Mouse (Mus musculus) Patski (cell line): ENCODE measurements around the gene Cd300lb. TPM values are rescaled to one million over a fixed set of nuclear protein-coding genes. Genes with fewer than 3 reads are reported as not detected.

Experiments
- ATAC-seq: fragments of 100-300 bp; one replicate; pipeline ENCODE4 v1.8.0; 2021
- CTCF ChIA-PET: fragments of 350-600 bp; sonication (Branson Sonifier 250); formaldehyde crosslinking; loops from one replicate; lab custom pipeline; 2022; ENCODE audit warnings: inconsistent platforms; lab: Charles Lee
- POLR2A ChIA-PET: fragments of 350-600 bp; sonication (Branson Sonifier 250); formaldehyde crosslinking; loops from one replicate; lab custom pipeline; 2022; ENCODE audit warnings: antibody characterized with exemption, inconsistent platforms; lab: Charles Lee
- DNase-seq: peaks from one replicate; pipeline ENCODE4 v3.0.0-alpha.2; 2011; ENCODE audit warnings: low read depth, low spot score
- H3K27me3 ChIP-seq: fragments of 371-371 bp; one replicate; pipeline ENCODE4 v1.5.1; 2021
- CTCF ChIP-seq: fragments of 100-300 bp; IDR thresholded peaks from one replicate; pipeline ENCODE4 v1.5.1; 2021
- in situ Hi-C: fragments of 300-500 bp; cut with MboI; formaldehyde crosslinking; loops from 3 replicates; pipeline ENCODE4 v1.11.1; 2018; ENCODE audit warnings: low pct_unique_long_range_greater_than_20kb, mixed read lengths
- polyA plus RNA-seq: library from polyadenylated mRNA; unstranded; gene quantifications from one replicate; pipeline ENCODE4 v1.2.3, GENCODE M21; 2021

Gene Cd300lb
- polyA plus RNA-seq, 1 experiment from 2014 or later: 0.03 TPM

GRCm38 (mm10) chr11:114874226-114875145 lies 59.7 kb downstream of the Cd300lb start:
- in situ Hi-C loops: loop anchor here (5.0 kb wide), 2 partner anchors 38 to 57 kb away; no protein-coding TSS in a partner anchor
- no peak for TF ChIP-seq CTCF
- ChIA-PET POLR2A (interaction anchor here (0.7 to 2.7 kb wide), 5 partner anchors 9 to 56 kb away, joined by 3 to 9 read pairs (median 6); partner anchors contain the start of gene Gprc5c), CTCF (interaction anchor here (1.3 kb wide), 1 partner anchor 12 kb away, joined by 3 read pairs; no protein-coding TSS in a partner anchor)
- no peaks in the 10 kb centered on the region for H3K27me3 ChIP-seq
- DNase-seq (no peak), ATAC-seq (no peak)

GRCm38 (mm10) chr11:114873022-114873817 lies 61.0 kb downstream of the Cd300lb start:
- ChIA-PET POLR2A (interaction anchor here (0.8 to 2.7 kb wide), 4 partner anchors 7 to 59 kb away, joined by 3 to 9 read pairs (median 8); partner anchors contain the start of gene Gprc5c), CTCF (interaction anchor here (1.3 to 1.5 kb wide), 2 partner anchors 11 to 14 kb away, joined by 3 to 5 read pairs; no protein-coding TSS in a partner anchor)
- ATAC-seq (no peak), DNase-seq (no peak)
- TF ChIP-seq CTCF: no peak
- in situ Hi-C loops: no loop called here
- no peaks in the 10 kb centered on the region for H3K27me3 ChIP-seq

Other genes starting within 250 kb of the Cd300lb start
- 0.27 TPM for gene Dnaic2, start 207.0 kb downstream of the Cd300lb start, polyA plus RNA-seq
- gene Kif19a, start 169.0 kb downstream of the Cd300lb start, polyA plus RNA-seq: 0.49 TPM
- gene Btbd17, start 138.4 kb downstream of the Cd300lb start, polyA plus RNA-seq: 0.45 TPM
- 0.12 TPM for gene Gpr142, start 135.5 kb downstream of the Cd300lb start, polyA plus RNA-seq
- gene Gprc5c, start 83.2 kb downstream of the Cd300lb start, polyA plus RNA-seq: 234 TPM
- 0.78 TPM for gene Cd300a, start 44.3 kb downstream of the Cd300lb start, polyA plus RNA-seq
- gene Cd300c, start 34.8 kb upstream of the Cd300lb start, polyA plus RNA-seq: not detected
- gene Cd300ld, start 55.5 kb upstream of the Cd300lb start, polyA plus RNA-seq: 0.08 TPM
- gene Cd300c2, start 67.5 kb upstream of the Cd300lb start, polyA plus RNA-seq: 0.14 TPM
- not detected for gene Cd300ld2, start 81.8 kb upstream of the Cd300lb start, polyA plus RNA-seq
- not detected for gene Cd300ld4, start 92.6 kb upstream of the Cd300lb start, polyA plus RNA-seq
- not detected for gene Cd300ld5, start 103.4 kb upstream of the Cd300lb start, polyA plus RNA-seq
- gene Cd300ld3, start 114.0 kb upstream of the Cd300lb start, polyA plus RNA-seq: not detected
- 0.04 TPM for gene Cd300e, start 127.8 kb upstream of the Cd300lb start, polyA plus RNA-seq
- gene Rab37, start 157.0 kb upstream of the Cd300lb start, polyA plus RNA-seq: 0.35 TPM
- not detected for gene Cd300lf, start 199.6 kb upstream of the Cd300lb start, polyA plus RNA-seq
- gene Slc9a3r1, start 229.0 kb upstream of the Cd300lb start, polyA plus RNA-seq: 98.7 TPM